In the genomic region with DNA sequence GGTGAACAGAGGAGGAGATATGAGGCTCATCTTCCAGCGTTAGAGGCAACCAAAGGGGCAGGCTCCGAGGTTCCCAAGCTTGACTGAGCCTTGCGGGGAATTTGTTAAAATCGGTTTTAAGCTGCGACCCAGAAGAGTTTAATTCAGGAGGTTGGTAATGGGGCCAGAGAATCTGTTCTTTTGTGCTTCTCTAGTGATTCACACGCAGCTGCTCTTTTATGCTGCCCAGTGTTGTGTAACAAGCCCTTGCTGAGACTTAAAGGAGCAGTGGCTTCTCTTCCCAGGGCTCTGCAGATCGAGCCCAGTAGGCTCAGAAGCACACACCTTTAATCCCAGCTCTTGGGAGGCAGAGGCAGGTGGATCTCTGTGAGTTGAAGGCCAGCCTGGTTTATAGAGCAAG, we compare ENCODE assay signal across 16 mouse cellular contexts. TPM values are rescaled to one million over a fixed set of nuclear protein-coding genes. Genes with fewer than 3 reads are reported as not detected.
DNase-seq lines count a peak whose midpoint lies in the region; ATAC-seq lines count a peak whose summit lies in the region.
"Had no signal": no experiment of that assay in that cellular context is flagged by ENCODE, and none has a peak within 500 bp of the region (broad histone marks: within the 10 kb centered on the region; RNA-seq: fewer than 3 reads in every experiment).

No protein-coding gene starts in this region.

- 0 out of 2 replicates have a peak overlapping the region, but pooled peaks have one; percentile 4 for H3K4me2 ChIP-seq in hindbrain, embryonic 15.5 days
- no peak overlapping the region for H3K4me2 ChIP-seq in hindbrain, embryonic 14.5 days (replicated peaks)
- H3K4me2 ChIP-seq: intestine, embryonic 15.5 days; midbrain, embryonic 12.5 days had no signal

- peak overlapping the region; percentile 53; the same call in 1 of the 2 replicates for H3K27ac ChIP-seq in hindbrain, embryonic 15.5 days (replicated peaks)
- no peak overlapping the region for H3K27ac ChIP-seq in hindbrain, embryonic 14.5 days
- H3K27ac ChIP-seq: intestine, embryonic 15.5 days; limb, embryonic 10.5 days; liver, embryonic 14.5 days; midbrain, embryonic 12.5 days had no signal

- 49% methylated on average over 7 of the region's 7 CpGs for WGBS in hindbrain, embryonic 15.5 days
- 56% methylated on average over 7 of the region's 7 CpGs for WGBS in hindbrain, embryonic 14.5 days

- ATAC-seq in cerebellum, adult (ENCODE audit: insufficient number of reproducible peaks, low FRiP score, low TSS enrichment), result no peak
- ATAC-seq in hindbrain, embryonic 15.5 days (ENCODE audit: low FRiP score, low read depth), result no peak
- ATAC-seq in hindbrain, embryonic 14.5 days (ENCODE audit: low FRiP score), result no peak
- ATAC-seq: intestine, embryonic 15.5 days had no signal

- H3K36me3 ChIP-seq in hindbrain, embryonic 15.5 days, result no peaks in the 10 kb centered on the region
- no peaks in the 10 kb centered on the region for H3K36me3 ChIP-seq in hindbrain, embryonic 14.5 days (replicated peaks; ENCODE audit: control insufficient read depth, insufficient read depth)

- H3K27me3 ChIP-seq in hindbrain, embryonic 15.5 days, result no peaks in the 10 kb centered on the region
- H3K27me3 ChIP-seq in hindbrain, embryonic 14.5 days (ENCODE audit: control insufficient read depth, insufficient read depth, low read length), result no peaks in the 10 kb centered on the region
- H3K27me3 ChIP-seq: intestine, embryonic 15.5 days; midbrain, embryonic 12.5 days had no signal

- H3K4me1 ChIP-seq in hindbrain, embryonic 15.5 days (replicated peaks), result peaks cover 18% of the 10 kb centered on the region
- peaks cover 11% of the 10 kb centered on the region; the same call in 1 of the 2 replicates for H3K4me1 ChIP-seq in hindbrain, embryonic 14.5 days (replicated peaks; ENCODE audit: control insufficient read depth, insufficient read depth, low read length)

- H3K9ac ChIP-seq in hindbrain, embryonic 15.5 days, result no peak overlapping the region
- H3K9ac ChIP-seq in hindbrain, embryonic 14.5 days, result no peak overlapping the region
- H3K9ac ChIP-seq: intestine, embryonic 15.5 days; liver, embryonic 14.5 days; midbrain, embryonic 12.5 days had no signal

- peak; percentile 6 for DNase-seq in cerebellum, adult 9-10 months
- DNase-seq in hindbrain, embryonic 14.5 days (ENCODE audit: low spot score), result no peak
- DNase-seq in retina, adult 2 months (ENCODE audit: low read depth, low spot score), result peak; percentile 11
- no peak for DNase-seq in retina, embryonic 14.5 days (ENCODE audit: low spot score)
- DNase-seq in embryo, embryonic 9.5 days (ENCODE audit: extremely low spot score), result no peak
- no peak for DNase-seq in thymus, postnatal 25 days
- DNase-seq: adrenal gland, postnatal 25 days; cerebellum, adult 11 months; heart, adult 11 months; thymus, postnatal 36 days had no signal

- H3K9me3 ChIP-seq in hindbrain, embryonic 15.5 days, result no peaks in the 10 kb centered on the region
- H3K9me3 ChIP-seq in hindbrain, embryonic 14.5 days (ENCODE audit: control insufficient read depth, low read length), result no peaks in the 10 kb centered on the region
- H3K9me3 ChIP-seq: intestine, embryonic 15.5 days; limb, embryonic 10.5 days; midbrain, embryonic 12.5 days had no signal

- H3K4me3 ChIP-seq in hindbrain, embryonic 15.5 days, result no peak overlapping the region
- H3K4me3 ChIP-seq in hindbrain, embryonic 14.5 days (replicated peaks; ENCODE audit: low read length), result no peak overlapping the region
- H3K4me3 ChIP-seq: intestine, embryonic 15.5 days; limb, embryonic 10.5 days; midbrain, embryonic 12.5 days had no signal

RNA-seq across cellular contexts. Expression of gene Cit, which starts 3.4 kb away (rescaled TPM):
- polyA plus RNA-seq in hindbrain, embryonic 15.5 days (2015; fragmentation: Nextera tagmentation; extraction: Ambion mirVana), result 30.2 and 32.8 TPM in 2 replicates
- polyA plus RNA-seq in hindbrain, embryonic 14.5 days (2014; fragmentation: Nextera tagmentation; extraction: Ambion mirVana), result 27.0 and 27.5 TPM in 2 replicates

Comparison
In these comparisons a context has a peak if more than half of its experiments do, and no peak if none do; other contexts are left out.
1. DNase-seq: peak in cerebellum, adult 9-10 months (single experiment) and retina, adult 2 months (single experiment); none in hindbrain, embryonic 14.5 days (single experiment), retina, embryonic 14.5 days (single experiment), embryo, embryonic 9.5 days (single experiment) and thymus, postnatal 25 days (single experiment).